Mouse (Mus musculus) layer of hippocampus, adult 2 months (tissue): ENCODE measurements around the gene Madd. TPM values are rescaled to one million over a fixed set of nuclear protein-coding genes. Genes with fewer than 3 reads are reported as not detected.

ENCODE experiments used
- DNase-seq, 2 experiments: peaks; one replicate each; pipeline ENCODE4 v3.0.0; 2022; ENCODE audit warnings: low spot score in 2 of 2
- H3K27ac ChIP-seq: fragments of 200-600 bp; 2 replicates; pipeline ENCODE4 v1.8.1; 2022
- H3K4me3 ChIP-seq: fragments of 200-600 bp; 2 replicates; pipeline ENCODE4 v1.8.1; 2022; ENCODE audit warnings: mild to moderate bottlenecking
- CTCF ChIP-seq: fragments of 200-600 bp; conservative IDR thresholded peaks from 2 replicates; pipeline ENCODE4 v1.8.1; 2022; ENCODE audit warnings: antibody characterized with exemption, mild to moderate bottlenecking, moderate library complexity
- total RNA-seq, 2 experiments: library from RNA; stranded (reverse); gene quantifications; 2 replicates each; pipeline ENCODE4 v1.2.3; 2021

Madd gene
- total RNA-seq, 2 experiments from 2014 or later = 250 to 258 TPM

DNA sequence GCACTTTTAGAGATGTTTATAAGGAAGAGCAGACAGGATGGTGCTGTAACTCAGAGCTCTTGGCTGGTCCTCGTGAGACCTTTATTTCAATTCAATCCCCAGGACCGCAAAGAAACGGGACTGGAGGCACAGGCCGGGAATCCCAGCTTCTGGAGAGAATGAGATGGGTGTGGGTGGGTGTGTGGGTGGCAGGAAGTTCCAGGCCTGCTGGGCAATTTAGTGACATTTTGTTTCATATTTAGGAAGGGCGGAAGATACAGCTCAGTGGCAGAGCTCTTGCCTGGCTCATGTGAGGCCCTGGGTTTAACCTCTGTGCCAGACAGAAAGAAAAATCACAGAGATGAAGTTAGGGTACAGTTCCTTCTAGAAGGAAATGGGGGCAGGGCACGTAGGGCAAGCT, 93.4 kb downstream of the Madd start:
- no peak for DNase-seq
- TF ChIP-seq CTCF = no peak
- no peak overlapping the region for H3K4me3 ChIP-seq
- H3K27ac ChIP-seq = no peak overlapping the region

DNA sequence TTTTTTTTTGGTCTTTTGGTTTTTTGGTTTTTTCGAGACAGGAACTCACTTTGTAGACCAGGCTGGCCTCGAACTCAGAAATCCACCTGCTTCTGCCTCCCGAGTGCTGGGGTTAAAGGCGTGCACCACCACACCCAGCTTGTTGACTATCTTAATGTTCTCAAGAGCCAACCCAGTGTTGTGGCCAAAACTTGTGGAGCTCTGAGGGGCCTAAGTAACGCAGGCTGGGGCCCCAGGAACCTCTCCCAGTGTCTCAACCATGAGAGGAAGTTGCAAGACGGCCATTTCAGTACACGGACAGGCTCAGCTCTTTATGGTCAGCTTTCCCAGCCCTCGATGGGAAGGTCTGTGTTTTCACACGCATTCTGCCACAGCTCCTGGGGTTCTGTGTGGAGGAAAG, 94.7 kb downstream of the Madd start:
- DNase-seq = no peak
- no peak for TF ChIP-seq CTCF
- H3K4me3 ChIP-seq = no peak overlapping the region
- no peak overlapping the region for H3K27ac ChIP-seq

DNA sequence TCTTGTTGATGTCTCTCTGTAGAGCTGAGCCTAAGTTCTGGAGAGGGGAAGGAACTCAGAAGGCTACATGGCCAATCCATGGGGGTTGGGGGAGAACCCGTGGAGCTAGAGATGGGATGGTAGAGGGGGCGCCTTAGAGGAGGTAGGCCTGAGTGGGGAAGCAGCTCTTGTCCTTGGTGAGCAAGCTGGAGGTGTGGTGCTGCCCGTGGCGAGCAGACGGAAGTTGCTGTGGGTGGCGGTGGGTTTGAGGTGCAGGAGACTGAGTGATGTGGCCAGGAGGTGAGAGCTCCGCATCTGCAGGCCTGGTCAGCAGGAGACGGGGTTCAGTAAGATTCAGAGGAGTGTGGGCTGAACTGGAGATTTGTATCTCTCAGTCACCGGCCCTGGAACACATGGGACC, 96.2 kb downstream of the Madd start:
- no peak for DNase-seq
- no peak overlapping the region for H3K4me3 ChIP-seq
- no peak overlapping the region for H3K27ac ChIP-seq
- TF ChIP-seq CTCF = no peak

Other genes starting within 250 kb of the Madd start
- gene Celf1, start 243.5 kb downstream of the Madd start, total RNA-seq = 100 to 1,000 TPM; 145 to 147 TPM
- gene Rapsn, start 148.2 kb downstream of the Madd start, total RNA-seq = under 1 TPM in 1 of 2 experiments, not detected in 1; 0.31 TPM
- 100 to 1,000 TPM; 203 to 215 TPM for gene Psmc3, start 129.8 kb downstream of the Madd start, total RNA-seq
- 10 to 100 TPM; 33.7 to 37.3 TPM for gene Slc39a13, start 113.4 kb downstream of the Madd start, total RNA-seq
- 1 to 10 TPM; 2.4 to 5.4 TPM for gene Spi1, start 101.4 kb downstream of the Madd start, total RNA-seq
- gene Mybpc3, start 65.7 kb downstream of the Madd start, total RNA-seq = under 1 TPM in 1 of 2 experiments, not detected in 1; 0.07 TPM
- gene Nr1h3, start 19.0 kb upstream of the Madd start, total RNA-seq = 1 to 10 TPM; 4.5 to 5.9 TPM
- gene Acp2, start 19.0 kb upstream of the Madd start, total RNA-seq = 10 to 100 TPM; 50.5 to 57.5 TPM
- gene Ddb2, start 53.1 kb upstream of the Madd start, total RNA-seq = 10 to 100 TPM; 12.9 to 13.1 TPM
- 10 to 100 TPM; 25.6 to 27.6 TPM for gene Pacsin3, start 72.1 kb upstream of the Madd start, total RNA-seq
- 10 to 100 TPM; 75.6 to 81.3 TPM for gene Arfgap2, start 81.1 kb upstream of the Madd start, total RNA-seq